In genomic region chr2:120985241-120985640, GRCm38 (mm10) we compare ENCODE assay signal across 13 mouse cellular contexts. TPM values are rescaled to one million over a fixed set of nuclear protein-coding genes. Genes with fewer than 3 reads are reported as not detected.
DNase-seq lines count a peak whose midpoint lies in the region; ATAC-seq and TF ChIP-seq lines count a peak whose summit lies in the region.
"Had no signal": no experiment of that assay in that cellular context is flagged by ENCODE, and none has a peak within 500 bp of the region (broad histone marks: within the 10 kb centered on the region; RNA-seq: fewer than 3 reads in every experiment).

No protein-coding gene starts in this region.

- ATAC-seq in liver, embryonic 14.5 days (ENCODE audit: insufficient read depth) = no peak
- ATAC-seq: forebrain, postnatal 0 days; midbrain, embryonic 15.5 days had no signal

- no peak for TF ChIP-seq EP300 in liver, embryonic 14.5 days (IDR thresholded peaks at IDR 0.05; ENCODE audit: low read depth)

- no peak overlapping the region for H3K9ac ChIP-seq in liver, embryonic 14.5 days (replicated peaks)
- H3K9ac ChIP-seq: embryonic facial prominence, embryonic 13.5 days; forebrain, postnatal 0 days; midbrain, embryonic 15.5 days had no signal

- H3K9me3 ChIP-seq in liver, embryonic 14.5 days (ENCODE audit: control insufficient read depth, low read length) = no peaks in the 10 kb centered on the region
- H3K9me3 ChIP-seq: embryonic facial prominence, embryonic 13.5 days; midbrain, embryonic 15.5 days had no signal

- no peaks in the 10 kb centered on the region for H3K36me3 ChIP-seq in liver, embryonic 14.5 days (replicated peaks; ENCODE audit: control insufficient read depth, insufficient read depth, low read depth)
- H3K36me3 ChIP-seq: embryonic facial prominence, embryonic 13.5 days had no signal

- H3K4me1 ChIP-seq in liver, embryonic 14.5 days (replicated peaks; ENCODE audit: control insufficient read depth in 2 of 2, insufficient read depth in 2 of 2, low read length in 1 of 2) = no peaks in the 10 kb centered on the region
- H3K4me1 ChIP-seq: embryonic facial prominence, embryonic 13.5 days; midbrain, embryonic 15.5 days had no signal

- no peak for DNase-seq in left cerebral cortex, adult 2 months (ENCODE audit: extremely low spot score in 1 of 2, low spot score in 2 of 2)
- DNase-seq in left cerebral cortex, adult 8-10 months (ENCODE audit: low spot score in 2 of 2) = no peak
- DNase-seq in B cell, adult 2 months = peak; percentile 27 to 41
- DNase-seq in ES-CJ7 (ENCODE audit: low read depth, low spot score) = peak; percentile 68
- DNase-seq in liver, embryonic 14.5 days (ENCODE audit: low read depth in 3 of 3, low spot score in 3 of 3) = no peak
- DNase-seq in left cerebral cortex, adult 18-20 months (ENCODE audit: low spot score in 2 of 2) = no peak
- no peak for DNase-seq in left cerebral cortex, adult 9 months (ENCODE audit: low spot score in 2 of 2)
- DNase-seq in heart, postnatal 14 days = no peak
- DNase-seq: forebrain, postnatal 0 days; heart, postnatal 10 days had no signal

- H3K27me3 ChIP-seq in liver, embryonic 14.5 days (ENCODE audit: control insufficient read depth, insufficient read depth, low read length) = no peaks in the 10 kb centered on the region
- H3K27me3 ChIP-seq: embryonic facial prominence, embryonic 13.5 days; midbrain, embryonic 15.5 days had no signal

- no peak overlapping the region for H3K4me3 ChIP-seq in left cerebral cortex, adult 2 months
- no peak overlapping the region for H3K4me3 ChIP-seq in liver, embryonic 14.5 days (ENCODE audit: insufficient read depth in 1 of 2, low read depth in 2 of 2, low read length in 2 of 2)
- H3K4me3 ChIP-seq: embryonic facial prominence, embryonic 13.5 days; midbrain, embryonic 15.5 days had no signal

- TF ChIP-seq CTCF in left cerebral cortex, adult 2 months (IDR thresholded peaks at IDR 0.05) = peak; percentile 8; the same call in 1 of the 2 replicates
- peak; percentile 72 for TF ChIP-seq CTCF in liver, embryonic 14.5 days (IDR thresholded peaks at IDR 0.05; ENCODE audit: low read depth)

- no peak overlapping the region for H3K27ac ChIP-seq in left cerebral cortex, adult 2 months
- no peak overlapping the region for H3K27ac ChIP-seq in liver, embryonic 14.5 days
- H3K27ac ChIP-seq: embryonic facial prominence, embryonic 13.5 days; midbrain, embryonic 15.5 days had no signal

- no peak overlapping the region for H3K4me2 ChIP-seq in liver, embryonic 14.5 days (ENCODE audit: low read depth)
- H3K4me2 ChIP-seq: embryonic facial prominence, embryonic 13.5 days; midbrain, embryonic 15.5 days had no signal

- WGBS in liver, embryonic 14.5 days (ENCODE audit: insufficient replicate concordance) = 69% methylated on average over 1 of the region's 1 CpGs

- intact Hi-C loops in left cerebral cortex, adult 2 months (cut with DNase I) = no loop called here
- intact Hi-C loops in heart, postnatal 14 days (cut with DNase I) = no loop called here

RNA-seq across cellular contexts. Expression of gene Tmem62, which starts 8.4 kb away (rescaled TPM):
- 10 to 100 TPM; 21.8 to 28.5 TPM for total RNA-seq in left cerebral cortex, adult 2 months (2021)
- total RNA-seq in left cerebral cortex, adult 8-10 months (2022) = 10 to 100 TPM; 22.7 to 30.4 (median 25.3) TPM
- 1.6 and 1.8 TPM in 2 replicates for polyA plus RNA-seq in liver, embryonic 14.5 days (2012; rRNA removed)
- 3.0 and 3.5 TPM in 2 replicates for polyA plus RNA-seq in liver, embryonic 14.5 days (2014; fragmentation: Nextera tagmentation; extraction: Ambion mirVana)
- 10 to 100 TPM; 24.8 to 25.6 TPM for total RNA-seq in left cerebral cortex, adult 18-20 months (2021)
- 1 to 10 TPM; 2.7 to 3.1 TPM for total RNA-seq in heart, postnatal 14 days (2021)

RNA-seq across cellular contexts. Expression of gene Ubr1, which starts 14.7 kb away (rescaled TPM):
- total RNA-seq in left cerebral cortex, adult 2 months (2021) = 10 to 100 TPM; 41.8 to 45.0 TPM
- total RNA-seq in left cerebral cortex, adult 8-10 months (2022) = 10 to 100 TPM; 40.6 to 46.5 (median 44.4) TPM
- polyA plus RNA-seq in liver, embryonic 14.5 days (2012; rRNA removed) = 5.1 and 6.0 TPM in 2 replicates
- 9.3 and 10.2 TPM in 2 replicates for polyA plus RNA-seq in liver, embryonic 14.5 days (2014; fragmentation: Nextera tagmentation; extraction: Ambion mirVana)
- 10 to 100 TPM; 43.2 to 45.0 TPM for total RNA-seq in left cerebral cortex, adult 18-20 months (2021)
- total RNA-seq in heart, postnatal 14 days (2021) = 10 to 100 TPM; 23.6 to 25.2 TPM

RNA-seq across cellular contexts. Expression of gene Ccndbp1, which starts 23.0 kb away (rescaled TPM):
- 10 to 100 TPM; 57.0 to 57.6 TPM for total RNA-seq in left cerebral cortex, adult 2 months (2021)
- total RNA-seq in left cerebral cortex, adult 8-10 months (2022) = 10 to 100 TPM; 56.9 to 60.5 (median 59.9) TPM
- polyA plus RNA-seq in liver, embryonic 14.5 days (2012; rRNA removed) = 26.9 and 38.1 TPM in 2 replicates
- 45.1 and 46.4 TPM in 2 replicates for polyA plus RNA-seq in liver, embryonic 14.5 days (2014; fragmentation: Nextera tagmentation; extraction: Ambion mirVana)
- 10 to 100 TPM; 63.0 to 64.6 TPM for total RNA-seq in left cerebral cortex, adult 18-20 months (2021)
- 10 to 100 TPM; 37.3 to 40.9 TPM for total RNA-seq in heart, postnatal 14 days (2021)

RNA-seq across cellular contexts. Expression of gene Epb42, which starts 51.6 kb away (rescaled TPM):
- total RNA-seq in left cerebral cortex, adult 2 months (2021) = not detected
- not detected for total RNA-seq in left cerebral cortex, adult 8-10 months (2022)
- 149 and 162 TPM in 2 replicates for polyA plus RNA-seq in liver, embryonic 14.5 days (2012; rRNA removed)
- 129 and 131 TPM in 2 replicates for polyA plus RNA-seq in liver, embryonic 14.5 days (2014; fragmentation: Nextera tagmentation; extraction: Ambion mirVana)
- not detected for total RNA-seq in left cerebral cortex, adult 18-20 months (2021)
- 1 to 10 TPM; 1.1 to 1.3 TPM for total RNA-seq in heart, postnatal 14 days (2021)
- total RNA-seq: forebrain, postnatal 0 days; left cerebral cortex, postnatal 36 days had no signal

Comparison
In these comparisons a context has a peak if more than half of its experiments do, and no peak if none do; other contexts are left out.
1. DNase-seq: peak in B cell, adult 2 months (2 of 2) and ES-CJ7 (single experiment); none in left cerebral cortex, adult 2 months (0 of 2), left cerebral cortex, adult 8-10 months (0 of 2), liver, embryonic 14.5 days (0 of 3), left cerebral cortex, adult 18-20 months (0 of 2), left cerebral cortex, adult 9 months (0 of 2) and heart, postnatal 14 days (0 of 2).
2. RNA of gene Tmem62, which starts 8.4 kb away (total RNA-seq): 21.8 to 28.5 TPM in left cerebral cortex, adult 2 months, 24.8 to 25.6 TPM in left cerebral cortex, adult 18-20 months and 22.7 to 30.4 TPM in left cerebral cortex, adult 8-10 months; 2.7 to 3.1 TPM in heart, postnatal 14 days; every median in the first group is over 4 times any median in the second.